Mouse (Mus musculus): Measurements from ENCODE around the gene Chrd. TPM values are rescaled to one million over a fixed set of nuclear protein-coding genes. Genes with fewer than 3 reads are reported as not detected.

Chrd gene
- polyA plus RNA-seq, 1 experiment from 2014 or later: 3.1 TPM

DNA sequence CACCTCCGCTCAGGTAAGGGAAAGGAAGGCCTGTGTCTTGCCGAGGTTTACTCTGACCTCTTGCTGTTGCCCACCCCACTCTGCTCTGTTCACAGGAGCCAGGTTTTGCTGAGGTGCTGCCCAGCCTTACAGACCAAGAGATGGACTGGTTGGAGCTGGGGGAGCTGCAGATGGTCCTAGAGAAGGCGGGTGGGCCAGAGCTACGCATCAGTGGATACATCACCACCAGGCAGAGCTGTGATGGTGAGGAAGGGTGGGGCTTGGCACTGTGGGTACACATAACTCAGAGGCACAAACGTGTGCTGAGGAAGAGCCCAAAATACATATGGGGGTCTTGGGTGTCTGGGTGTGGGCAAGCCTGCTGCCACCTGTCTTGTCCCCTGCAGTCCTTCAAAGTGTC, 2.7 kb downstream of the Chrd start:
- no peaks in the 10 kb centered on the region for H3K9me3 ChIP-seq (ENCODE audit: control insufficient read depth, low read length)
- 0 out of 2 replicates have a peak, but pooled peaks cover 2% of the 10 kb centered on the region for H3K36me3 ChIP-seq (ENCODE audit: control insufficient read depth, insufficient read depth, low read length)
- no peak overlapping the region for H3K27ac ChIP-seq (ENCODE audit: low read depth, low read length)
- H3K4me3 ChIP-seq (ENCODE audit: low read depth, low read length): no peak overlapping the region
- 82% methylated on average over 5 of the region's 5 CpGs for WGBS
- DNase-seq (ENCODE audit: low spot score) (no peak), ATAC-seq (ENCODE audit: low FRiP score) (no peak)
- no peak overlapping the region for H3K4me2 ChIP-seq (replicated peaks; ENCODE audit: low read depth, low read length)
- H3K4me1 ChIP-seq (replicated peaks; ENCODE audit: control insufficient read depth, insufficient read depth, low read length): peaks cover 6% of the 10 kb centered on the region
- H3K9ac ChIP-seq (ENCODE audit: low read depth, low read length): no peak overlapping the region
- peaks cover 17% of the 10 kb centered on the region for H3K27me3 ChIP-seq (ENCODE audit: control insufficient read depth, insufficient read depth, low read length)

DNA sequence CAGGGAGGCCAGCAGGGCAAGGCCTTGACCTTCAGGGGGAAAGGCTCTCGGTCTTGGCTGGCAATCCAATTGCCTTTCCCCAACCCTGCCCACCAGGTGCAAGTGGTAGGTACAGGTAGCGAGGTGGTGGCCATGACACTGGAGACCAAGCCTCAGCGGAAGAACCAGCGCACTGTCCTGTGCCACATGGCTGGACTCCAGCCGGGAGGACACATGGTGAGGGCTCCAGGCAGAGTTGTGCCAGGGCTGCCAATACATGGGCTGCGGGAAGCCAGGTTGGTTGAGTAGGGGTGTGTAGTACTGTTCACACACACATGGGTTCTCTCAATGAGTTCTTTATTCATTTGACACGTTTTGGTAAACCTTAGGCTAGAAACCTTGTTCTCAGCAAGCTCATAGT, 3.2 kb downstream of the Chrd start:
- no peak overlapping the region for H3K4me3 ChIP-seq (ENCODE audit: low read depth, low read length)
- peaks cover 6% of the 10 kb centered on the region for H3K4me1 ChIP-seq (replicated peaks; ENCODE audit: control insufficient read depth, insufficient read depth, low read length)
- no peak overlapping the region for H3K27ac ChIP-seq (ENCODE audit: low read depth, low read length)
- H3K9ac ChIP-seq (ENCODE audit: low read depth, low read length): no peak overlapping the region
- peaks cover 17% of the 10 kb centered on the region for H3K27me3 ChIP-seq (ENCODE audit: control insufficient read depth, insufficient read depth, low read length)
- no peak for DNase-seq (ENCODE audit: low spot score)
- no peak for ATAC-seq (ENCODE audit: low FRiP score)
- H3K4me2 ChIP-seq (replicated peaks; ENCODE audit: low read depth, low read length): no peak overlapping the region
- no peaks in the 10 kb centered on the region for H3K9me3 ChIP-seq (ENCODE audit: control insufficient read depth, low read length)
- H3K36me3 ChIP-seq (ENCODE audit: control insufficient read depth, insufficient read depth, low read length): 0 out of 2 replicates have a peak, but pooled peaks cover 2% of the 10 kb centered on the region
- 91% methylated on average over 7 of the region's 7 CpGs for WGBS

DNA sequence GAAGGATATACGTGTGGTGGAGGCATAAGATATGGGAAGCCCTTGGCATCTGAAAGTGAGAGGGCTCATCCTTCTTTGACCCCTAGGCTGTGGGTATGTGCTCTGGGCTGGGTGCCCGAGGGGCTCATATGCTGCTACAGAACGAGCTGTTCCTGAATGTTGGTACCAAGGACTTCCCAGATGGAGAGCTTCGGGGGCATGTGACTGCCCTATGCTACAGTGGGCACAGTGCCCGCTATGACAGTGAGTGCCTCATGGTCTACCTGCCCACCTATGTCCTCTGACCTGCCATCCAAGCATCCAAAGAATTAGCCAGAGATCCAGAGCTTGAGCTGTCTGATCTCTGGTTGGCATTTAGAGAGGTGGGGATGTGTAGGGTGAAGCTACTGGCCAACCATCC, 3.9 kb downstream of the Chrd start:
- H3K9me3 ChIP-seq (ENCODE audit: control insufficient read depth, low read length): no peaks in the 10 kb centered on the region
- WGBS: 90% methylated on average over 5 of the region's 5 CpGs
- H3K27ac ChIP-seq (ENCODE audit: low read depth, low read length): no peak overlapping the region
- H3K4me2 ChIP-seq (replicated peaks; ENCODE audit: low read depth, low read length): no peak overlapping the region
- H3K27me3 ChIP-seq (ENCODE audit: control insufficient read depth, insufficient read depth, low read length): peaks cover 17% of the 10 kb centered on the region
- ATAC-seq (ENCODE audit: low FRiP score) (no peak), DNase-seq (ENCODE audit: low spot score) (no peak)
- H3K4me1 ChIP-seq (replicated peaks; ENCODE audit: control insufficient read depth, insufficient read depth, low read length): peaks cover 6% of the 10 kb centered on the region
- no peak overlapping the region for H3K9ac ChIP-seq (ENCODE audit: low read depth, low read length)
- H3K4me3 ChIP-seq (ENCODE audit: low read depth, low read length): no peak overlapping the region
- H3K36me3 ChIP-seq (ENCODE audit: control insufficient read depth, insufficient read depth, low read length): 0 out of 2 replicates have a peak, but pooled peaks cover 2% of the 10 kb centered on the region

GRCm38 (mm10) chr16:20739845-20740244, 6.9 kb downstream of the Chrd start:
- H3K4me1 ChIP-seq (replicated peaks; ENCODE audit: control insufficient read depth, insufficient read depth, low read length): no peaks in the 10 kb centered on the region
- H3K9ac ChIP-seq (ENCODE audit: low read depth, low read length): no peak overlapping the region
- 90% methylated on average over 9 of the region's 9 CpGs for WGBS
- no peak overlapping the region for H3K27ac ChIP-seq (ENCODE audit: low read depth, low read length)
- H3K27me3 ChIP-seq (ENCODE audit: control insufficient read depth, insufficient read depth, low read length): peaks cover 7% of the 10 kb centered on the region
- H3K9me3 ChIP-seq (ENCODE audit: control insufficient read depth, low read length): no peaks in the 10 kb centered on the region
- ATAC-seq (ENCODE audit: low FRiP score) (no peak), DNase-seq (ENCODE audit: low spot score) (no peak)
- no peak overlapping the region for H3K4me2 ChIP-seq (replicated peaks; ENCODE audit: low read depth, low read length)
- no peak overlapping the region for H3K4me3 ChIP-seq (ENCODE audit: low read depth, low read length)
- 0 out of 2 replicates have a peak, but pooled peaks cover 2% of the 10 kb centered on the region for H3K36me3 ChIP-seq (ENCODE audit: control insufficient read depth, insufficient read depth, low read length)

DNA sequence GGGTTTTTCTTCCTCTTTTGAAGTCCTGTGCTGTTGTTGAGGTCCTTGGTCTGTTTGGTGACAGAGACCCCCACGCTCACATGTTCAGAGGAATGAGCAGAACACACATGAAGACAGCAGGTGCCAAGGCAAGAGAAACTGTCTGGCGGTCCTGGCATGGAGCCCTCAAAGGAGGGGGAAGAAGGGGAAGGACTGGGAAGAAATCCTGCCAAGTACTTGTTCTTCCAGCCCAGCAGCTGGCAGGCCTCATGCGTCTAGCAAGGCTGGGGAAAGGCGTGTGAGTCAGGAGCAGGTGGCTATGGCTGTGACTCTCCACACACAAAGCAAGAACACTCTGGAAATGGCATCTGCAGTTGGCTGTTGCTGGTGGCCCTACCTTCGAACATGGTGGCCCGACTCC, 13.7 kb downstream of the Chrd start:
- 80% methylated on average over 6 of the region's 6 CpGs for WGBS
- Histone ChIP-seq H3K36me3 (ENCODE audit: control insufficient read depth, insufficient read depth, low read length) (no peaks in the 10 kb centered on the region), H3K9ac (ENCODE audit: low read depth, low read length) (no peak overlapping the region), H3K4me3 (ENCODE audit: low read depth, low read length) (no peak overlapping the region), H3K27me3 (ENCODE audit: control insufficient read depth, insufficient read depth, low read length) (no peaks in the 10 kb centered on the region), H3K4me1 (replicated peaks; ENCODE audit: control insufficient read depth, insufficient read depth, low read length) (no peaks in the 10 kb centered on the region), H3K9me3 (ENCODE audit: control insufficient read depth, low read length) (no peaks in the 10 kb centered on the region), H3K27ac (ENCODE audit: low read depth, low read length) (no peak overlapping the region), H3K4me2 (replicated peaks; ENCODE audit: low read depth, low read length) (no peak overlapping the region)
- DNase-seq (ENCODE audit: low spot score): no peak
- ATAC-seq (ENCODE audit: low FRiP score): no peak

DNA sequence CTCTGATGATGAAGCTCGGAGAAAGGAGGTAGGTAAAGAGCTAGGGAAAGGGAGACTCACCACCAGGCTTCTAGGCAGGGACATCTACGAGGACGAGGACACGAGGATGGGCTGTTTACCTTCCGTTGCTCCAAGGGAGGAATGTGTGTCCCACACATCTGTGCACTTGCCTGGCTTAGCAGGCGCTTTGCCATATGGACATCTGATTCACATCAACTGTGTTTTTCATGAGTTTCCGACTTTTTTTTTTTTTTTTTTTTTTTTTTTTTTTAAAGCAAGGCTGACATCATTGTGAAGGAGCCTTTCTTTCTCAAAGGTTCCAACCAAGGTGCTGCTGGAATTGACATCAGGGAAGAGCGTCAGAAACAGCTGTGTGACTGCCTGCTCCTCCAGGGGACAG, 17.6 kb downstream of the Chrd start:
- Histone ChIP-seq H3K27me3 (ENCODE audit: control insufficient read depth, insufficient read depth, low read length) (no peaks in the 10 kb centered on the region), H3K9ac (ENCODE audit: low read depth, low read length) (no peak overlapping the region), H3K36me3 (ENCODE audit: control insufficient read depth, insufficient read depth, low read length) (no peaks in the 10 kb centered on the region), H3K27ac (ENCODE audit: low read depth, low read length) (no peak overlapping the region), H3K4me3 (ENCODE audit: low read depth, low read length) (no peak overlapping the region), H3K9me3 (ENCODE audit: control insufficient read depth, low read length) (no peaks in the 10 kb centered on the region), H3K4me1 (replicated peaks; ENCODE audit: control insufficient read depth, insufficient read depth, low read length) (no peaks in the 10 kb centered on the region), H3K4me2 (replicated peaks; ENCODE audit: low read depth, low read length) (no peak overlapping the region)
- DNase-seq (ENCODE audit: low spot score): no peak
- WGBS: 67% methylated on average over 8 of the region's 8 CpGs
- ATAC-seq (ENCODE audit: low FRiP score): no peak

DNA sequence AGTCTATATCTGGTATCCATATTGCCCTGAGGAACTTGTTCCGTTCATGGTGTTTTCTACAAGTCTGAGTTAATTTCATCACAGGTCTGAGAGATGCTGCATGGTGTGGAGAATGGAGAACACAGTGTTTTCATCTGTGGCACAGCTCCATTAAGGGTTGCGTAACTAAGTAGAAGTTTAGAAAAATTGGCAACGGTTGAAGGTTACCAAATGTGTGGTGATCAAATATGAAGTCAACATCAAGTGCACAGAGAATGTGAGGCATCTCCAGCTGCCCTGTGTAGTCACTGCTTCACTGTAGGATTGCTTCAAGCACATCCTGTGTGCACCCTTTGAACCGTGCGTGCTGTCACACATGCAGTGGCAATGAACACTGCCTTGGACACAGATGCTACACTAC, 23.1 kb downstream of the Chrd start:
- Histone ChIP-seq H3K9ac (ENCODE audit: low read depth, low read length) (no peak overlapping the region), H3K27ac (ENCODE audit: low read depth, low read length) (no peak overlapping the region), H3K9me3 (ENCODE audit: control insufficient read depth, low read length) (no peaks in the 10 kb centered on the region), H3K36me3 (ENCODE audit: control insufficient read depth, insufficient read depth, low read length) (no peaks in the 10 kb centered on the region), H3K4me3 (ENCODE audit: low read depth, low read length) (no peak overlapping the region), H3K27me3 (ENCODE audit: control insufficient read depth, insufficient read depth, low read length) (no peaks in the 10 kb centered on the region), H3K4me2 (replicated peaks; ENCODE audit: low read depth, low read length) (no peak overlapping the region), H3K4me1 (replicated peaks; ENCODE audit: control insufficient read depth, insufficient read depth, low read length) (no peaks in the 10 kb centered on the region)
- DNase-seq (ENCODE audit: low spot score): no peak
- ATAC-seq (ENCODE audit: low FRiP score): no peak
- WGBS: 91% methylated on average over 5 of the region's 5 CpGs

DNA sequence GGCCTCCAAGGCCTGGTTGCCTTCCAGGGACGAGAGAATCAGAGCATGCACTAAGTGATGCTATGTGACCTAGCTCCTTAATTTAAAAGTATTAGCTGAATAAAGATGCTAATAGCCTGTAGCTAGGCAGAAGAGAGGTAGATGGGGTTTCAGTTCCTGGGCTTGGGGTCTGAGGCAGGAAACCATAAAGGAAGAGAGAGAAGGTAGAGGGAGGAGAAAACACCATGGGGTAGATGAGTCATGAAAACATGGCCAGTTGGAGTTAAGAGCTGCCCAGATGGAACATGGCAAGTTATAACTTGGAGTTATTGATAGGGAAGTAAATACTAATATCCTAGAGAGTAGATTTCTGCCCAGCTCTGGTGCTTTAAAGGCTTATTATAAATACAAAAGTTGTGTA, 24.5 kb downstream of the Chrd start:
- no peak for DNase-seq (ENCODE audit: low spot score)
- Histone ChIP-seq H3K9ac (ENCODE audit: low read depth, low read length) (no peak overlapping the region), H3K9me3 (ENCODE audit: control insufficient read depth, low read length) (no peaks in the 10 kb centered on the region), H3K27ac (ENCODE audit: low read depth, low read length) (no peak overlapping the region), H3K4me3 (ENCODE audit: low read depth, low read length) (no peak overlapping the region), H3K4me2 (replicated peaks; ENCODE audit: low read depth, low read length) (no peak overlapping the region), H3K27me3 (ENCODE audit: control insufficient read depth, insufficient read depth, low read length) (no peaks in the 10 kb centered on the region), H3K36me3 (ENCODE audit: control insufficient read depth, insufficient read depth, low read length) (no peaks in the 10 kb centered on the region), H3K4me1 (replicated peaks; ENCODE audit: control insufficient read depth, insufficient read depth, low read length) (no peaks in the 10 kb centered on the region)
- ATAC-seq (ENCODE audit: low FRiP score): no peak
- 76% methylated on average over 1 of the region's 1 CpGs for WGBS

DNA sequence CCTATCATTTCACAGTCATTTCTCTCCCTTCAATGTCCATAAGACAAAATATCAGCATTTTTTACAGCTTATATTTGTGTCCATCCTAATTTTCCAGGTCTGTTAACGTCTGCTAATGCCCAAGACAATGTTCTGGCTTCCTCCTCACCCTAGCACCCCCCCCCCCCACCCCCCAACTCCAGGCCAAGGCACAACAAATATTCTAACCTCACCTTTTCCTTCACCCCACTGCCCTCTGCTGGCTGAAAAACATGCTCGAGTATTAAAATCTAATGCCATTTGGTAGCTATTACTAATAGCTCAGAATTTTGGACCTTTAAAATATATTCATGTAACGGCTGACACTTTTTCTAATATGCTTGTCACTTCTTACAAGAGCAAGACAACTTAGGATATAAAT, 28.8 kb downstream of the Chrd start:
- Histone ChIP-seq H3K27ac (ENCODE audit: low read depth, low read length) (no peak overlapping the region), H3K36me3 (ENCODE audit: control insufficient read depth, insufficient read depth, low read length) (no peaks in the 10 kb centered on the region), H3K4me2 (replicated peaks; ENCODE audit: low read depth, low read length) (no peak overlapping the region), H3K27me3 (ENCODE audit: control insufficient read depth, insufficient read depth, low read length) (no peaks in the 10 kb centered on the region), H3K9me3 (ENCODE audit: control insufficient read depth, low read length) (no peaks in the 10 kb centered on the region), H3K4me1 (replicated peaks; ENCODE audit: control insufficient read depth, insufficient read depth, low read length) (no peaks in the 10 kb centered on the region), H3K4me3 (ENCODE audit: low read depth, low read length) (no peak overlapping the region), H3K9ac (ENCODE audit: low read depth, low read length) (no peak overlapping the region)
- no peak for ATAC-seq (ENCODE audit: low FRiP score)
- 16% methylated on average over 3 of the region's 3 CpGs for WGBS
- peak; percentile 60 for DNase-seq (ENCODE audit: low spot score)

Measured in hindbrain, embryonic 11.5 days (tissue).